Mouse (Mus musculus) midbrain, embryonic 15.5 days (tissue): ENCODE measurements around the gene Glp1r. TPM values are rescaled to one million over a fixed set of nuclear protein-coding genes. Genes with fewer than 3 reads are reported as not detected.

Source experiments
- ATAC-seq: fragments of 200-750 bp; cut with Nextera tagmentation; replicated peaks from 2 replicates; pipeline ENCODE4 v1.8.0; 2017; ENCODE audit warnings: moderate TSS enrichment
- H3K27ac ChIP-seq: fragments of 300-500 bp; sonication (generic); 2 replicates; pipeline ENCODE4 v1.5.1; 2015; ENCODE audit warnings: mild to moderate bottlenecking, inconsistent platforms
- H3K27me3 ChIP-seq: fragments of 300-500 bp; sonication (generic); replicated peaks from 2 replicates; pipeline ENCODE4 v1.6.1; 2015; ENCODE audit warnings: inconsistent platforms
- H3K36me3 ChIP-seq: fragments of 300-500 bp; sonication (generic); replicated peaks from 2 replicates; pipeline ENCODE4 v1.6.1; 2015; ENCODE audit warnings: inconsistent platforms
- H3K4me1 ChIP-seq: fragments of 300-500 bp; sonication (generic); 2 replicates; pipeline ENCODE4 v1.6.1; 2015; ENCODE audit warnings: inconsistent platforms
- H3K4me2 ChIP-seq: fragments of 300-500 bp; sonication (generic); 2 replicates; pipeline ENCODE4 v1.6.1; 2015; ENCODE audit warnings: inconsistent platforms, mild to moderate bottlenecking, moderate library complexity
- H3K4me3 ChIP-seq: fragments of 300-500 bp; sonication (generic); 2 replicates; pipeline ENCODE4 v1.5.1; 2015; ENCODE audit warnings: mild to moderate bottlenecking, inconsistent platforms
- H3K9ac ChIP-seq: fragments of 300-500 bp; sonication (generic); 2 replicates; pipeline ENCODE4 v1.6.1; 2015; ENCODE audit warnings: mild to moderate bottlenecking, inconsistent platforms
- H3K9me3 ChIP-seq: fragments of 300-500 bp; sonication (generic); 2 replicates; pipeline ENCODE4 v1.6.1; 2016; ENCODE audit warnings: inconsistent platforms
- WGBS: fragments of 180-500 bp; shearing (Covaris S2); methylation state at CpG from one replicate; pipeline ENCODE4 v1.1.7; 2015; ENCODE audit warnings: mixed read lengths; 5-methylcytosine and 5-hydroxymethylcytosine counted together
- polyA plus RNA-seq: library from polyadenylated mRNA; unstranded; fragments of >200 nt; fragmentation: Nextera tagmentation; extraction: Ambion mirVana; gene quantifications from 2 replicates; pipeline ENCODE4 v1.2.1, GENCODE M21; 2015

Gene Glp1r
- polyA plus RNA-seq, 1 experiment from 2014 or later, result 0.71 TPM

DNA sequence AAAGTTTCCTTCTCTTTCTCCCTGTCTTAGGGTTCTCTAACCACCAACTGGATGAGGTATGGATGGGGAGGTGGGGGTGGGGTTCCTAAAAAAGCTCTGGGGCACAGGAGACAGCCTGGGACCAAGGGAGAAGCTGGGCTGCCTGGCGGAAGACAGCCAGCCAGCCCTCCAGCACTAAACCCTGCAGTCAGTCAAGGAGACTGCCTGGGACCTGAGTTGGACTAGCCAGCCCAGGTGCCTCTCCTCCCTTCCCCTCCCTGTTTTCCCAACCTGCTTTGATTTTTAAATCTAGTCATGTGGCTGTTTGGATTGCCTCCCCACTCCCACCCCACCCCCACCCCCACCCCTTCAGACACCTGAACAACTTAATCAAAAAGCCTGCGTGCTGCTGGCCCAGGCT lies 20.6 kb upstream of the Glp1r start:
- no peak for ATAC-seq
- no peak overlapping the region for H3K9ac ChIP-seq
- 54% methylated on average over 2 of the region's 2 CpGs for WGBS
- no peaks in the 10 kb centered on the region for H3K9me3 ChIP-seq
- no peaks in the 10 kb centered on the region for H3K36me3 ChIP-seq
- H3K4me1 ChIP-seq, result peaks cover 16% of the 10 kb centered on the region
- no peak overlapping the region for H3K27ac ChIP-seq
- H3K4me2 ChIP-seq, result no peak overlapping the region
- no peaks in the 10 kb centered on the region for H3K27me3 ChIP-seq
- no peak overlapping the region for H3K4me3 ChIP-seq

DNA sequence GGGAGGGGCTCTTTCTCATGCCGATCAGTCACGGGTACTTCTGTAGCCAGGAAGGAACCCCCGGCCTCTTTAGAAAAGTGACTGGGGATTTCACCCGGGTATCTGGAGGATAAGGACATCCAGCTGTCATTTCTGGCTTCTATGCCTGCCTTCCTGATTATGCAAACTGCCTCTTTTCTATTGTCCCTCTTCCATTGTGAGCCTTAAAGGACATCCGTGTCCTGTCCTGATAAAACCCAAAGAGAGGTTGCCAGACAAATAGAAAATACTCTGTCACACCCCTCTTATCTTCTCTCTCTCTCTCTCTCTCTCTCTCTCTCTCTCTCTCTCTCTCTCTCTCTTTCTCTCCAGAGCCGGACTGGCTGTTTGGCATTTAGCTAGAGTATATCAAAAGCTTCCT lies 19.4 kb upstream of the Glp1r start:
- ATAC-seq, result peak; percentile 37; the same call in 1 of the 2 replicates

DNA sequence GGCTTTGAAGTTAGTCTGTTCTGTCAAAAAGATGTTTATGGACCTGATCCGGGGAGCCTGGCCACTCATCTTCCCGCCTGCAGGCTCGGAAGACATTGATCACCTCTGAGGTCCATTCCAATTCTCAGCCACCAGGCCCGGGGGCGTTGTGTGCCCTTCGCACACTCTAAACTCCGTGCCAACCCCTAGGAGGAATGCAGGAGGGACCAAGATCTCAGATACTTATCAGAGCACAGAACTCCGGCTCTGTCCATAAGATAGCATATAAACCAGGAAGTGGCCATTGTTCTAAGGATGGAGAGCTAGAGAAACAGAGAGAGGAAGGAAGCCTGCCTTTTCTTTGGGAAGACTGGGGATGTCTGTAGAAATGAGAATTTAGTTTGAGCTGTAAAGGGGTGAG lies 18.1 kb upstream of the Glp1r start:
- H3K4me1 ChIP-seq, result peaks cover 16% of the 10 kb centered on the region
- no peaks in the 10 kb centered on the region for H3K36me3 ChIP-seq
- H3K27ac ChIP-seq, result no peak overlapping the region
- H3K9me3 ChIP-seq, result no peaks in the 10 kb centered on the region
- WGBS, result 81% methylated on average over 8 of the region's 8 CpGs
- no peak overlapping the region for H3K4me3 ChIP-seq
- no peaks in the 10 kb centered on the region for H3K27me3 ChIP-seq
- no peak for ATAC-seq
- no peak overlapping the region for H3K4me2 ChIP-seq
- no peak overlapping the region for H3K9ac ChIP-seq

More for the DNA sequence above, 19.4 kb upstream of the Glp1r start:
- H3K4me3 ChIP-seq, result no peak overlapping the region
- peak overlapping the region; percentile 36 for H3K4me2 ChIP-seq
- no peaks in the 10 kb centered on the region for H3K27me3 ChIP-seq
- H3K27ac ChIP-seq, result peak overlapping the region; percentile 77
- no peak overlapping the region for H3K9ac ChIP-seq
- H3K36me3 ChIP-seq, result no peaks in the 10 kb centered on the region
- 3% methylated on average over 6 of the region's 6 CpGs for WGBS
- peaks cover 16% of the 10 kb centered on the region for H3K4me1 ChIP-seq
- no peaks in the 10 kb centered on the region for H3K9me3 ChIP-seq

DNA sequence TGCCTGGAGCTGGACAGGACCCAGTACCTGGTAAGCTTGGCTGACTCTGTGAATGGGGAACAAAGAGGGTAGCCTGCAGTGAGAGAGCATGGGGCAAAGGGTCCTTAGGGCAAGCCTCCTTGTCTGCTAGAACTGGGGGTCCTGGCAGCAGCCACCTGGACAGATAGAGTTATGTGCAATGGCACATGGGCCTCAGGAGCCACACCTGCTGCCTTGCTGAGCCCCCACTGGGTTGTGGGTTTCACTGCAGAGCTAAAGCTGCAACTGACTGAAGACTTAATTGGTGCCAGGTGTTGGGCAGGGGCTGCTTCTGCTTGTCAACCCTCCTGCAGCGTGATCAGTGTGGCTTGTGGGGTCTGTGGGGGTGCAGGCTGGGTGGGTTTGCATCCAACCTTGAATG lies 9.5 kb upstream of the Glp1r start:
- no peak for ATAC-seq
- H3K9ac ChIP-seq, result no peak overlapping the region
- no peak overlapping the region for H3K27ac ChIP-seq
- H3K9me3 ChIP-seq, result no peaks in the 10 kb centered on the region
- no peak overlapping the region for H3K4me2 ChIP-seq
- H3K36me3 ChIP-seq, result no peaks in the 10 kb centered on the region
- H3K4me3 ChIP-seq, result no peak overlapping the region
- 58% methylated on average over 1 of the region's 1 CpGs for WGBS
- no peaks in the 10 kb centered on the region; the same call in 1 of the 2 replicates for H3K27me3 ChIP-seq
- H3K4me1 ChIP-seq, result no peaks in the 10 kb centered on the region

DNA sequence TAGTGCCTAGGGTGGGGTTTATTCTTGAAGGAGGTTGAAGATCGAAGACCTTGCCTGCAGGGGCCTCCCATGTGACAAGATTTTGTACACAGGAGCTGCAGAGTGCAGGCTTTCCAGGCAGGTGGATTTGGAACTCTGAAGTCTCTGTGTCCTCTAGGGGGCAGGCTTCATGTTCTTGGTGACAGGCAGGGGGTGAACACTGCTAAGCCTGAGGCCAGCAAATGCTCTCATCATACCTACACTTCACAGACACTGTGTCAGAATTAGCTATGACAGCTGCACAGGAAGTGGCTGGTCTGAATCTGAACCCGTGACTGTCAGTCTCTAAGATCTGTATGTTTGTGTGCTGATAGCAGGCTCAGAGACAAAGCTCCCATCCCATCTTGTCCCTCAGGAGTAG lies 8.9 kb upstream of the Glp1r start:
- Histone ChIP-seq H3K9me3 (no peaks in the 10 kb centered on the region), H3K27ac (no peak overlapping the region), H3K27me3 (no peaks in the 10 kb centered on the region; the same call in 1 of the 2 replicates), H3K4me2 (no peak overlapping the region), H3K9ac (no peak overlapping the region), H3K4me1 (no peaks in the 10 kb centered on the region), H3K4me3 (no peak overlapping the region), H3K36me3 (no peaks in the 10 kb centered on the region)
- WGBS, result 36% methylated on average over 2 of the region's 2 CpGs
- ATAC-seq, result no peak

DNA sequence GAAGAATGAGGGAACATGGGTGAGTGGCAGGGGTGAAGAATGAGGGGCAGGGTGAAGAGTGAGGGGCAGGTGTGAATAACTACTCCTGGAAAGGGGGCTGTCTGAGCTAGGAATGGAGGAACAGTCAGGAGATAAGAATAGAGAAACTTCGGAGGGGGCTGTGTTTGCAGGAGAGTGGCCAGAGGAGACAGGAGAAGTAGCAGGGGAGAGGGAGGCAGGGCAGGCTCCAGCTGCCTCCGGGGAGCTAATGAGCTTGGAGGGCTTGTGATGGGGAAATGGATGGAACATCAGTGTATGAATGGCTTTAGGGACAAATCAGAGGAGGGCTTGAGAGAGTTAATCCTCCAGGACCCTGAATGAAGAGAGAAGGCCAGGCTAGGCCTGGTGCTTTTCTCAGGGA lies 4.5 kb upstream of the Glp1r start:
- no peak overlapping the region for H3K27ac ChIP-seq
- H3K36me3 ChIP-seq, result no peaks in the 10 kb centered on the region
- H3K9ac ChIP-seq, result no peak overlapping the region
- 22% methylated on average over 2 of the region's 2 CpGs for WGBS
- ATAC-seq, result no peak
- H3K9me3 ChIP-seq, result no peaks in the 10 kb centered on the region
- H3K4me1 ChIP-seq, result peaks cover 11% of the 10 kb centered on the region
- H3K4me2 ChIP-seq, result no peak overlapping the region
- H3K4me3 ChIP-seq, result no peak overlapping the region
- peaks cover 8% of the 10 kb centered on the region for H3K27me3 ChIP-seq

DNA sequence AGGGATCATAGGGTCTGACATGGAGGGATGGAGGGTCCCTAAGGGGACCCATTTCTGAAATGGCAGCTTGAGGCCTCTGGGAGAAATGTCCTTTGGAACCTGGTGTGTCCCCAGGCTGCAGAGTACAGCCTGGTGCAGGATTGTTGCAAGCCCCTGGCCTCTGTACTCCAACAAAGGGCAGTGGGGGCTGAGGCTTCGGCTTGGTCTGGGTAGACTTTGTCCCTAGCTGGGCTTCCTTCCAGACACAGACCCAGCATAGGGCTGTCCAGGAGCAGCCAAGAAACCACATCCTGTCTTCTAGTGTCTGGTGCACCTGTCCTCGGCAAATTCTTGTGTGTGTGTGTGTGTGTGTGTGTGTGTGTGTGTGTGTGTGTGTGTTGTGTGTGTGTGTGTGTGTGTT lies 2.5 kb downstream of the Glp1r start:
- Histone ChIP-seq H3K9ac (no peak overlapping the region), H3K27me3 (peaks cover 12% of the 10 kb centered on the region), H3K4me3 (no peak overlapping the region), H3K4me2 (no peak overlapping the region), H3K4me1 (peaks cover 11% of the 10 kb centered on the region), H3K36me3 (no peaks in the 10 kb centered on the region), H3K27ac (no peak overlapping the region), H3K9me3 (no peaks in the 10 kb centered on the region)
- no peak for ATAC-seq
- WGBS, result 75% methylated on average over 2 of the region's 2 CpGs

DNA sequence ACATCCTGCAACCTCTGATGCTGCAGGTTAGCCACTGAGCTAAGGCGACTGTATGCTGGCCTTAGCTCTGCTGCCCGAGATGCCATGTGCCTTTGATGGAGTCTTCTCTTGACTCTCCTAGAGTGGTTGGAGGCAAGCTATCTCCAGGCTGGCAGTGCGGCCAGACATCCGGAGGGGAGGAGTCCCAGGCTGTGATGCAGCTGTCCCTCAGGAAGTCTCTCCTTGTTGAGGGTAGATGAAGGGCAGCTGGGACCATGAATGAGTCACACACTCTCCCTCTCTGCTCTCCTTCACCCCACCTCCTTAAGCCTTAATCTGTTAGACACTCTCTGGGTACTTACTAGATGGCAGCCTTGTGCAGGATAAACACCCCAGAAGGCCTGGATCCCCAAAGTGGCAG lies 6.0 kb downstream of the Glp1r start:
- Histone ChIP-seq H3K9ac (no peak overlapping the region), H3K36me3 (no peaks in the 10 kb centered on the region), H3K4me1 (no peaks in the 10 kb centered on the region), H3K4me2 (no peak overlapping the region), H3K27me3 (no peaks in the 10 kb centered on the region), H3K27ac (no peak overlapping the region), H3K9me3 (no peaks in the 10 kb centered on the region), H3K4me3 (no peak overlapping the region)
- WGBS, result 85% methylated on average over 4 of the region's 4 CpGs
- ATAC-seq, result no peak

DNA sequence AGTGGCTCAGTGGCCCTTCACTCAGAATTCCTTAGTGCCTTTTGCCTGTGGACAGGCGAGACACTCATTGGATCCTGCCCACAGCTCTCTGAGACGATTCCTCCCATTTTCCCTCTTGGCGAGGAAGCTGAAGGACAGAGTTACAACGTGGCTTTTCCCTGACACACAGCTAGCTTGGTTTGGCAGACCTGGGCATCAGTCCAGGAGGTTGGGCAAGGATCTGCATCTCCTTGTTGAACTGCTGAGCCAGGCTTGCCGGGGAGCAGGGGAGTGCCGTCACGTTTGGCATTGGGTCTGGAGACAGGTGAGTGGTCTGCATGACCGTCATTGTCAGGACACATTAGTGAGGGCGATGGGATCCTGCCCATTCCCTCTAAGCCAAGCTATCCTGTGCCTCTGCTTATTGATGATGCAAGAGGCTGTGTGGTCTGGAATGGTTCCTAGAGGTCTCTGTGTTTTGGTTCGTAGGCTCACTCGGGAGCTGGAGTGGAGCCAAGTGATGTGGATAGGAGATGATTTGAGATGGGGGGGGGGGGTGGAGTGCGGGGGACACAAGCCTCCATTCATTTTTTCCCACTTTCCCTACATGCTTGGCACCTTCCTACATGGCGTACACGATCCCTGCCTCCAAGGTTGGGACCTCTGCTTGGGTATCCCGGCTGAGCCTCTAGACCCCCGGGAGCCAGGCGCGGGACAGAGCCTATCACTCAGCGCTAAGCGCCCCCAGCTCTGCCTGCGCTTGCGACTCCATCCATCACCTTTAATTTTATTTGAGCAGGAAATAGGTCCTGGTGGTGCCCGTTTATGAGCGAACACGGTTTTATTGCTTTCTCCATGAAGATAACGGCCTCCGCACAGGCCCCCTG lies 9.5 kb downstream of the Glp1r start:
- no peaks in the 10 kb centered on the region for H3K4me1 ChIP-seq
- no peaks in the 10 kb centered on the region for H3K36me3 ChIP-seq
- no peak overlapping the region for H3K4me3 ChIP-seq
- no peak overlapping the region for H3K4me2 ChIP-seq
- ATAC-seq, result no peak
- 77% methylated on average over 27 of the region's 27 CpGs for WGBS
- no peaks in the 10 kb centered on the region for H3K9me3 ChIP-seq
- no peaks in the 10 kb centered on the region for H3K27me3 ChIP-seq
- H3K9ac ChIP-seq, result no peak overlapping the region
- no peak overlapping the region for H3K27ac ChIP-seq

DNA sequence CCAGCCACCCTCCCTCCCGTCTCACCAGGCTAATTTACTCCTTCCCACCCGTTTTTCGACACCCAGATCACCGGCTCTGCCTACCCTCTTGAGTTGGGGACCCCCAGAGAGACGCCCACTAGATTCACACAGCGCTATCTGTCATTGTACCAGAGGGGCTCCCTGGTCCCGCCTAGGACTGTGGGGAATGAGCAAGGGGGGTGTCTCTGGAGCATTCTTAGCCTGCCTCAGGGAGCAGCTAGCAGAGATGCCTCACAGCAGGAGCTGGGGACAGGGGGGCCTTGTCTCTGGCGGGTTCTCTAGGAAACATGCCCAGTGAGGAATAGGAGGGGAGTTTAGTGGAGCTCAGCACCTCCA lies 10.1 kb downstream of the Glp1r start:
- no peaks in the 10 kb centered on the region for H3K4me1 ChIP-seq
- no peaks in the 10 kb centered on the region for H3K27me3 ChIP-seq
- H3K9me3 ChIP-seq, result no peaks in the 10 kb centered on the region
- H3K4me3 ChIP-seq, result no peak overlapping the region
- H3K9ac ChIP-seq, result no peak overlapping the region
- no peak overlapping the region for H3K4me2 ChIP-seq
- WGBS, result 54% methylated on average over 8 of the region's 8 CpGs
- no peaks in the 10 kb centered on the region for H3K36me3 ChIP-seq
- no peak overlapping the region for H3K27ac ChIP-seq
- ATAC-seq, result no peak

DNA sequence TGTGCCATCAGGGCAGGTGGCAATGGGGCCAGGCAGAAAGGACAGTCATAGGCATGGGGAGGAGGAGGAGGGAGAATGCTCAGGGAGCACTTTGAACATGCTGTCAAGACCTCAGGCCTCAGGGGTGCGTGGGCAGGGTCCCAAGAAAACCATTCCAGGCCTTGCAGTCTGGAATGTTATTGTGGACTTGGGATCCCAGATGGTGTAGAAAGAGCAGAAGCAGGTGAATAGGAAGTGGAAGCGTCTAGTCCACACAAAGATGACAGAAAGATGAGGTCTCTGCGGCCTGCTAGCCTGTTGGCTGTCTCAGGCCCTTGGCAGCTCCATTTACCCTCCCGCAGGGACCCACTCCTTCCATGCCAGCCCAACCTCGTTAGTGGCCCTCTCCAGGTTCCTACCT lies 10.9 kb downstream of the Glp1r start:
- ATAC-seq, result no peak
- Histone ChIP-seq H3K4me1 (no peaks in the 10 kb centered on the region), H3K4me3 (no peak overlapping the region), H3K27me3 (no peaks in the 10 kb centered on the region), H3K9ac (no peak overlapping the region), H3K4me2 (no peak overlapping the region), H3K27ac (no peak overlapping the region), H3K36me3 (no peaks in the 10 kb centered on the region), H3K9me3 (no peaks in the 10 kb centered on the region)
- WGBS, result 78% methylated on average over 5 of the region's 5 CpGs

DNA sequence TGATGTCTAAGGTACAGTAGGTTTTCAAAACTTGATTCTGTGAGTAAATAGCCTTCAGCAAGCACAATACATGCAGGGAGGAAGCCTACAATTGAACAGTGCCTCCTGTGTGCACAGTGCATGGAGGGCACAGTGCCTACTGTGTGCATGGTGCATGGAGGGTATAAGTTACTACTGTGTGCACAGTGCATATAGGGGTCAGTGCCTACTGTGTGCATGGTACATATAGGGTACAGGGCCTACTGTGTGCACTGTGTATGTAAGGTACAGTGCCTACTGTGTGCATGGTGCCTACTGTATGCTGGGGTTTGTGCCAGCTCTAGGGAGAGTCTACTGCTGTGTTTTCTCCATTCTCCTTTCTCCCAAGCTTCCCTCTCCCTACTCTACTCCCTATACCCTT lies 12.6 kb downstream of the Glp1r start:
- Histone ChIP-seq H3K4me2 (no peak overlapping the region), H3K36me3 (no peaks in the 10 kb centered on the region), H3K4me1 (no peaks in the 10 kb centered on the region), H3K27me3 (no peaks in the 10 kb centered on the region), H3K9ac (no peak overlapping the region), H3K27ac (no peak overlapping the region), H3K4me3 (no peak overlapping the region), H3K9me3 (no peaks in the 10 kb centered on the region)
- ATAC-seq, result no peak

DNA sequence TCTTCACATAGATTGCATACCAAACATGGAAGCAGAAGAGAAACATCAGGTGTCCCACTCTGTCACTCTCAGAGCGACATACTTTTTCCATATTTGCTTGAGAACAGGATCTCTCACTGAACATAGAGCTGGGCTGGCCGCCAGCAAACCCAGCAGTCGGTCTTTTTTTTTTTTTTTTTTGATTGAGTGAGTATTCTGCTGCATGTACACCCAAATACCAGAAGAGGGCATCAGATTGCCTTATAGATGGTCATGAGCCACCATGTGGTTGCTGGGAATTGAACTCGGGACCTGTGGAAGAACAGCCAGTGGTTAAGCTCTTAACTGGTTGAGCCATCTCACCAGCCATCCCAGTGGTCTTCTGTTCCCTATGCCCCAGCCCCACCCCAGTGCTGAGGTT lies 21.9 kb downstream of the Glp1r start:
- no peaks in the 10 kb centered on the region for H3K9me3 ChIP-seq

More for the DNA sequence above, 21.9 kb downstream of the Glp1r start:
- Histone ChIP-seq H3K4me2 (no peak overlapping the region), H3K27ac (no peak overlapping the region), H3K4me1 (no peaks in the 10 kb centered on the region), H3K36me3 (no peaks in the 10 kb centered on the region), H3K4me3 (no peak overlapping the region), H3K27me3 (no peaks in the 10 kb centered on the region), H3K9ac (no peak overlapping the region)
- 78% methylated on average over 4 of the region's 4 CpGs for WGBS
- ATAC-seq, result no peak
